Mouse (Mus musculus) right cerebral cortex, postnatal 25 days (tissue): Measurements from ENCODE around the gene Bin2.
"Not testable (repeated sequence)": the region's sequence is repeated elsewhere in the genome, so short reads cannot be mapped to it uniquely, and the experiment has no call there.

Experiments
- DNase-seq: peaks from one replicate; pipeline ENCODE4 v3.0.0; 2022

The Bin2 gene

DNA sequence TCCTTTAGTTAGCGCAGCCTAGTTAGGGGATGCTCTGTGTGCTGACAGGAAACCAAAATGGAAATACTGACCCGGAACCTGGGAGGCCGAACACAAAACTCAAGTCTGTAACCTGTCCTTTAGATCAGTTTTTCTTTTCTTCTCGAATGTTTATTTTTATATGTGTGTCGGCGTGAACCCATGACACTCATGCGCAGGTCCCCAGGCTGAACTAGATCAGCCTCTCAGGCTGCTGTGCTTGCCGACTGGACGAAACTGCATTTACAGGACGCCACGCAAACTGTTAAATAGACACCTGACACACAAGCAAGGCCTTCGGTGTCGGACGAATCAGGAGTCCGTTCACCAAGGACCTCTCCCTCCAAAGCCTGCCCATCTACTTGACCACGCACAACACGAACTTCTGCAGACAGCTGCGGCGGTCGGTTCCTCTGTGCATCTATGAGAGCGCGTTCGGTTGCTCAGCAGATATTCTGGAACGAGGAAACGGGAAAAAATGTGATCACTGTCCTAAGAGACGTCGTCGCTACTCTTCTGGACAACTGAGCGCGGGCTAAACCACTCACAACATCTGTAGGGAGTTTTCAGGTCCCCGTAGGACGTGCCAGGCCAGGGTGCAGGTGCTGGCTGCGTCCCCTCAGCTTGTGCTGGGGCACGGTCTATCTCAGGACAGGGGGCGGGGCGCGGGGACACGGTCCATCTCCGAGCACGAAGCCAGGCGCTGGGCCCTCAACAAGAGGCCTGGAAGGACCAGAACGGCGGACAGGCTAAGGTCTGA, 54.9 kb downstream of the Bin2 start:
- DNase-seq = no peak

DNA sequence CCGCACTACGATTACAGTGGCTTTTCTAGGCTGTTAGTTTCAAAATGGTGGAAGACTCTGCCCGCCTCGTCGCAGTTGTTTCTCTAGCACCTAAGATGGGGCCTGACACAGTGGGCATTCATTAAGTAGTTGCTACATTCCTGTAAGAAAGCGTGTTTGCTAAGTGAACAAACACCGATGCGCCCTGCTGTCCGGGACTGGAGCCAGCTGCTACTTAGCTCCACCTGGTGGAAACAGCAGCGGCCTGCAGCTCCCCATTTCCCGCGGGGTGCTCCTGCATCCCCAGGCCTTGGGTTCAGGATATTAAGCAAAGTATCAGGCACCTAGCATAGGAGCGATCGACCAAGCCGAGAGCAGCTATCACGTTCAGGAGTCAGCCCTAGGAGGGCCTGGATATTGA, 55.8 kb downstream of the Bin2 start:
- DNase-seq = peak; percentile 78

DNA sequence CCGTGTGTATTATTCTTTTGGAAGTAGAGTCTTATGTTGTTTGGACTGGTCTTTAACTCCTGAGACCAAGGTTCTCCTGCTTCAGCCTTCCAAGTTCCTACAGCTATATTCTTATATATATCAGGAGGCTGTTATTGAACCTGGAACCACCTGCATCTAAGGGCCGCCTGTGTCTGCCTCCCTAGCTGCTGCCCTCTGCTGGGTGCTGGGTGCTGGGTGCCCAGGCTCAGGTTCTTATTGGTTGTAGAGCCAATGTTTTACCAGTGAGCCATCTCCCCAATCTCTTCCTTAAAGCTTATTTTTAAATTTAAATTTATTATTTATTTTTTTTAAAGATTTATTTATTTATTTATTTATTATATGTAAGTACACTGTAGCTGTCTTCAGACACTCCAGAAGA, 56.9 kb downstream of the Bin2 start:
- DNase-seq = no peak

DNA sequence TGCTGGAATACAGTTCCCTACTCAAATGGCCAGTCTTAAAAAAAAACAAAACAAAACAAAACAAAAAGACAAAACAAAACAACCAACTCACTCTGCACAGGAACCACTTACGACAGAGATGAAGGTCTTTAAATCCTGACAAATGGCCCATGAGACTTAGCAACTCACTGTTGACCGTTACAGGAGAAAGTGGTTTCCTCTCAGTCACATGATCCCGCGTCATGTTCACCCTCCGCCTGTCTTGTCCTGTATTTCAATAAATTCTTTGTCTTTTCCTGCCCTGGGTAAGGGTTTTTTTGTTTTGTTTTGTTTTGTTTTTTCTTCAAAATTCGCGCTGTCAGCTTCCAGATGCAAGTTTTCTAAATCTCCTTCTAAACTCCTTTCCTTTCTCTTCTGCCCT, 57.4 kb downstream of the Bin2 start:
- no peak for DNase-seq

DNA sequence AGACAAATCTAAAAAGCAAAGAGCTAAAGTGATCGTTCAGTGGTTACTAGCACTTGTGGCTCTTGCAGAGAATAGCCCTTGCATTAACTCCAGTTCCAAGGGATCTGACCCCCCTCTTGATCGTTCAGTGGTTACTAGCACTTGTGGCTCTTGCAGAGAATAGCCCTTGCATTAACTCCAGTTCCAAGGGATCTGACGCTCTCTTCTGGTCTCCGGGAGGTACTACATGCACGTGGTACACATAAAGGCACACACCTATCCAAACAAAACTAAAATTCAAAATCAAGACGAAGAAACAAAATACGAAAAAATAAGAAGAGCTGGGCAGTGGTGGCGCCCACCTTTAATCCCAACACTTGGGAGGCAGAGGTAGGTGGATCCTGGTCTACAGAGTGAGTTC, 62.7 kb downstream of the Bin2 start:
- DNase-seq = not testable (repeated sequence)

- DNase-seq = no peak
These were observed 67.7 kb downstream of the Bin2 start for GRCm38 (mm10) chr15:100601669-100602068.

- no peak for DNase-seq
These were observed 68.6 kb downstream of the Bin2 start for GRCm38 (mm10) chr15:100600696-100601272.

- DNase-seq = peak; percentile 80
These were observed 69.2 kb downstream of the Bin2 start for GRCm38 (mm10) chr15:100600047-100600695.

DNA sequence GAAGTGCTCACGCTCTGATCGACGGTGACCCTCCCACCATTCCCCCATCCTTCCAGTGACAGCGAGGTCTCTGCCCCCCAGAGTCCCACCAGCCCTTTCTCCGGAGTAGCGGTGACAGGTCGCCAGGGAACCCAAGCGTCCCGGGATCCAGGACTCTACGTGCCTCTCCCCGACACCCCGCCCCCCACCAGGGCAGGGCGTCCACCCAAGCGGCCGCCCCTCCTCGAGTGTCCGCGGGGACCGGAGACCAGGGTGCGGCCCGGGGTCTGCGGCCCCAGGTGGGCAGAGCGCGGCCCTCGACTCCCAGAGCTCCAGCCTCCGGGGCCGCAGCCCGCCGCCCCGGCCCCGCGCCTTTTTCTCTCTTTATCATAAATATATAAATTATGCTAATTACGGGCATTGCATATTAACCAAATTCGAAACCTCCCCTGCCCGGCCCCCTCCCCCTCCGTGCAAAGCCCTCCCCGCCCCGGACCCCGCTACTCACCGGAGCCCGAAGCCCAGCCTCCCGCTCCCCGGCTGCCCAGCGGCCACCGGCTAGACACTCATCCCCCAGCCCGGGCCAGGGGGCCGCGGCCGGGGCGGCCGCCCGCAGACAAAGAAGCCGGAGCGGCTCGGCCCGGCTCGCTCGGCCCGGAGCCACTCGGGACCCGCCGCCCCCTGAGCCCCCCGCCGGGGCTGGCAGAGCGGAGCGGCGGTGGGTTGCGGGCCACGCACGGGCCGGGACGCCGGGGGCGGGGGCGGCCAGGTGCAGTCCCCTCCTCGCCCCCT, 69.9 kb downstream of the Bin2 start, which contains the start of gene Pou6f1:
Gene Pou6f1 (minus strand): TSS at position 709 of the 771 bp plus-strand sequence.
- peak; percentile 45 for DNase-seq

DNA sequence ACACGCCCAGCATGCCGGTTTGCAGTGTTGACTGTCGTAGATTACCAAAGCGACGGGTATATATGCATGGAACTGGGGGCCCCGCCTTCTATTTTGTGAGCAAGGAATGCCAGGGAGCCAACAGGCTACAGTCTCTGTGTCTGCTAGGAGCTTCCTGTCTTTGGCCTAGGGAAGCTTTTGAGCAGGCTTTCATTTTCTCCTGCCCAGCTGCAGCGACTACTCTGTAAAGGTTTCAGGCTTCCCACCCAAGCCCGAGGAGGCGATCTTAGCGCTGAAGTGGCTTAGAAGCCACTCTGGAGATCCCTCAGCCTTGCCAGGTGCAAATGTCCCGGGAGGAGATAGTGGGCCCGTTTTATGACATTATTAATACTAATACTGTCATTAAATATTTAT, 70.5 kb downstream of the Bin2 start:
- DNase-seq = peak; percentile 43

- DNase-seq = no peak
These were observed 71.0 kb downstream of the Bin2 start for GRCm38 (mm10) chr15:100598287-100598882.

DNA sequence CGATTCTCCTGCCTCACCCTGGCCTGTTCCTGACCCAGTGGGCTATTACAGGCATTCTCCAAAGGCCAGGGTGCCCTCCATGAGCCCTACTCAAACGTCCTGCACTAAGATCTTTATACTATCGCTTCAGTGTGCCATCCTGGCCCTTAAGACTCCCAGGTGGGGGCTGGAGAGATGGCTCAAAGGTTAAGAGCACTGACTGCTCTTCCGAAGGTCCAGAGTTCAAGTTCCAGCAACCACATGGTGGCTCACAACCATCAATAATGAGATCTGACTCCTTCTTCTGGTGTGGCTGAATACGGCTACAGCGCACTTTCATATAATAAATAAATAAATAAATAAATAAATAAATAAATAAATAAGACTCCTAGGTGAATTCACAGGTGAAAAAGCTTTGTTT, 76.5 kb downstream of the Bin2 start:
- no peak for DNase-seq
